Mouse (Mus musculus): ENCODE measurements around the gene Gtdc1. TPM values are rescaled to one million over a fixed set of nuclear protein-coding genes. Genes with fewer than 3 reads are reported as not detected.

The Gtdc1 gene
- total RNA-seq, 2 experiments from 2014 or later: 69.7 to 71.4 TPM

DNA sequence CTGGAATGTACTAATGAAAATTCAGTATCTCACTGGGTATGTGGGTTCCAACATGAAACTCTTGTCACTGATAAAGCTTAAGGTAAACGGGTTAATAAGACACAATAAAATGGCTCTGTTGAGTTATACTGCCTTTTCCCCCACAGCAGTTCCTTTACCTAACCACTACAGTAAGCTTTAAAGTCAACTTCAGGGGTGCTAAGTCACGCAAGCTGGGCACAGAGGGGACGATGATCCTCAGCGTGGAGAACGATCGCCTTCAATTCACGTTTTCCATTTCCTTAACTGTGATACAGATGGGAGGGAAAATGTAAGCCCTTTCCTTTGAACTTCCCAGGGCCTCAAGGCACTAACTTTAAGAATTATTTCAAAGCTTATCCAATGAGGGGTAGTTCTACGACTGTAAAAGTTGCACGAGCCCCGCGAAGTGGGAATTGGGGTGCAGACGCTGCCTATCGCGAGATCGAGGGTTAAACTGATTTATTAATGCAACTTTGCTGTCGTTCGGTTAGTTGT, 1.2 kb downstream of the Gtdc1 start:
- DNase-seq (ENCODE audit: low spot score in 2 of 2): no peak

GRCm38 (mm10) chr2:44924618-44925017, 2.8 kb downstream of the Gtdc1 start:
- no peak for DNase-seq (ENCODE audit: low spot score in 2 of 2)

DNA sequence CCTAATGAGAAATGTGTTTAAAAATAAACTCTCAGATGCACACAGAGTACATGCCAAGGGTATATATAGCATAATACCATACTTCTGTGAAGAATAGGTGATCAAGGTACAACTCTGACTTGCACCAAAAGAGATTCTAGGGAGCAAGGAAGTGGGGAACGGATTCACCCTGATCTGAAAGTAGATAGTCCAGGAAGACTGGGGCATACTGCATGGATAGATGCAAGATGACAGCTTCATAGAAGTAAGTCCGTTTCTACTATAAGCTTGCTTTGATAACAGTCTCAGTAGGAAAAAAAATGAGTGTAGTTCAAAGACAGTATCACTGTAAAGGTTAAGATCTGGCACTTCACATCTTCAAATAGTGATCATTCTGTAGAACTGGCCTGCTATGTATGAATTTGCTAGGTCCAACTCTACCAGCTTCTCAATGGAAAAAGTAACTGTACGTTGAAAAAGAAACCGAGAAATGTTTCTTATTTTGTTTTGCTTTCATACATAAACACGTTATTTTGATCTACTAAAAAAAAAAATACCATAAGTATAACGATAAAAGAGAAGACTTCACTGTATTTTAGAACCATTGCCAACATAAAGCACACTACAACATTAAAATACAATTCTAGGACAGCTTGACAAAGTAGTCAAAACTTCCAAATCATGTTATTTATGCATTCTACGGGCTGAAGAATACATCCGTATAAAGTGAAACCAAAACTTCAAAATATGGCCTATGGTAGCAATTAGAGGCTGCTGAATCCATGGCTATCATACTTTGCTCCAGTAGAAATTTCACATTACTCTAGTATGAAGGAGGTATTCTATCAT, 4.2 kb downstream of the Gtdc1 start:
- DNase-seq (ENCODE audit: low spot score in 2 of 2): no peak

GRCm38 (mm10) chr2:44922500-44922899, 5.0 kb downstream of the Gtdc1 start:
- DNase-seq (ENCODE audit: low spot score in 2 of 2): no peak

GRCm38 (mm10) chr2:44920471-44920870, 7.0 kb downstream of the Gtdc1 start:
- no peak for DNase-seq (ENCODE audit: low spot score in 2 of 2)

DNA sequence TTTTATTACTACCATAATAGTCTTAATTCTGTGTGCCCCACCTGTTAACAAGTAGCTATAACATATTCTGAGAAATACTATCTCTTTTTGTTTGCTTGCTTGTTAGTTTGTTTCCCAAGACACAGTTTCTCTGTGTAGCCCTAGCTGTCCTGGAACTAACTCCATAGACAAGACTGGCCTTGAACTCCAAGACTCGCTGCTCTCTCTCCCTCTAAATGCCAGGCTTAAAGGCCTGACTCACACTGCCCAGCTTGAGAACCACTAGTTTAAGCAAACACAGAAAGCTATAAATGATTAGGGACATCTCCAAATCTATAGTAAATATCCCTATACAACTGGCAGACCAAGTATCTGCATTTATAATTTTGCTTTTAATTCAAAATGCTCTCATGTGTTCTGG, 8.1 kb downstream of the Gtdc1 start:
- no peak for DNase-seq (ENCODE audit: low spot score in 2 of 2)

DNA sequence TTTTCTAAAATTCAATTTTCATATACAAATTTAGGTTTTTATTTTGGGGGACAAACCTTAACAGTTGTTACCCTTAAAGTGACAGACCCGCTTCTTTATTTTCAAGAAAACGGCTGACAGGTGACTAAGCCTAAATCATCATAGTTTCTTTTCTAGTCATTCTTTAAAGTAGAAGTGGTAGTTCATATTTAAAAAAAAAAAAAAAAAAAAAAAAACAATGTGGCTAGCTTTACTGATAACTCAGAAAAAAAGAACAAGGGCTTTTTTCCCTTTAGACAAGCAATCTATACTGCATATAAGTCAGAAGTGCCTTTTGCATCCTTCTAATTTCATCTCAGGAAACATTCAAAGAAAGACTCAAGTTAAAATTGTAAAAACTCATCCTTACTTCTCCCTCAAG, 8.7 kb downstream of the Gtdc1 start:
- DNase-seq (ENCODE audit: low spot score in 2 of 2): no peak

DNA sequence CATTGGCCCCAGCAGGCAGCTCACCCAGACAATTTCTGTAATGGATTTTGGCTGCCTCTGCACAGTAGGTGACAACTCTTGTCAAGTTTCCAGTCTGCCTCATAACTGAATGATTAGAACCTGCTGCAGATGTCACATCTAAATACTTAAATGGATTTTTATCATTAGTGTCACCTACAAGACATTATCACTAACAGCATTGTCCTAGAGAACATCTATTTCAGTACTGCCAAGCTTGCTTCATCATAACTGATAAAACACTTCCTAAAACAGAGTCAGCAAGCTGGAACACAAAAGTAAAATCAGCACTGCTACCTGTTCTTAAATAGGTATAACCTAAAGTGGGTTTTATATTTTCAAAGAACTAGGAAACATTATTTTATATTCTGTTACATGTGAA, 11.2 kb downstream of the Gtdc1 start:
- DNase-seq (ENCODE audit: low spot score in 2 of 2): no peak

DNA sequence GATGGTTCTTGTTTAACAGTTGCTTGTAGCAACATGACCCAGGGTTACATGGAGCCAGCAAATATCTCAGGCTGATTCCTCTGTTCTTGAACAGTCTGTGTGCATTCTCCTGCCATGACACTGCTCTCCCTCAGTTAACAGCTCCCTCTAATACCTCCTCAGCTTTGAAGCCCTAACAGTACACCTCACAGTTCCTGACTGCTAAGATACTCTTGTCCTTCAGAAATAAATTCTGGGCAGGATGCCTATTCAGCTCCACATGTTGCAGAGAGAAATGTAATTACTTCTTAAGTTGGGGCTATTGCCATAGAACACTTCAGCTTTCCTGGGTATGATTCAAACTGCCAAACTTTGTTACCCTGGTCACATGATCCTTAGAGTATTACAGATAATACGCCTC, 29.7 kb downstream of the Gtdc1 start:
- DNase-seq (ENCODE audit: low spot score in 2 of 2): no peak

DNA sequence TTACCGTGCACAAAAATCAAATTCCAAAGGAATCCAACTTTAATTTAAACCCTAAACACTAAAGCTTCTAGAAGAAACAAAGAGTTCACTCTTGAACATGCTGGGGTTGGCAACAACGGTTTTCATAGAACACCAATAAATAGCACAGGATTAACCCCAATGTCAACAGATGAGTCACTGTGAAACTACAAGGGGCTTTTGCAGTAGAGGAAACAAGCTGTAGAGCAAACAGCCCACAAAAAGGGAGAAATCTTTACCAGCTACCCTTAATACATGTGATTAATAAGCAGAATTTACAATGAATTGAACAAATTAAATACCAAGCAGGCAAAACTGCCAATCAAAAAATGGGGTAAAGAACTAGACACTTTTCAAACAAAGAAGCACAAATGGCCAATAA, 53.7 kb downstream of the Gtdc1 start:
- no peak for DNase-seq (ENCODE audit: low spot score in 2 of 2)

DNA sequence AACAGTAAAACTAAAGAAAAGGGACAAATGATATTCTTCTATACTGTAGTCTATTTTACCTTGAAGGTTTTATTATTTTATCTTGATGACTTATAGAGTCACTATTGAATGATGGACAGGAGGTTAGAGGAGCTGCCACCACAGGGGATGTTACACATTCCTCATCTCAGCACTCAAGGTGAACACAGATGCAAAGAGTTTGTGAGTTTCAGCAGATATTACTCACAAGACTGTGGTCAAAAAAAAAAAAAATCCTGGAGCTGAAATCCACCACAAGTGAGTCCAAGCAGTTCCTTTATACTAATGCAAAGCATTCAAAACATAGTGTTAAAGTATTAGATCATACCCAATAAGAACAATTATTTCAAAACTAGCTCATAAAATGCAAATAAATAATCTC, 62.7 kb downstream of the Gtdc1 start:
- no peak for DNase-seq (ENCODE audit: low spot score in 2 of 2)

GRCm38 (mm10) chr2:44854475-44854874, 73.0 kb downstream of the Gtdc1 start:
- DNase-seq (ENCODE audit: low spot score in 2 of 2): no peak

DNA sequence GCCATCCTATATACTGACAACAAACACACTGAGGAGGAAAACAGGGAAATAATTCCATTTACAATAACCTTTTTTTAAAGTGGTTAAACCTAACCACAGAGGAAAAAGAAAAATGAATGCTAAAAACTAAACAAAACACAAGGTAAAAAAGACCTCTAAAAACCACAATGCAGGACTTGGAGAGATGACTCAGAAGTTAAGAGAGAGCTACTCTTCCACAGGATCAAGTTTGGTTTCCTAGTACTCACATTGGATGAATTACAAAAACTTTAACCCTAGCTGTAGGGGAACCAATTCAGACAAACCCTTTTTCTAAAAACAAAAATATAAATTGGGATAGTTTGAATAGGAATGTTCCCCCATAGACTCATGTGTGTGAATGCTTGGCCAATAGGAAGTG, 77.8 kb downstream of the Gtdc1 start:
- no peak for DNase-seq (ENCODE audit: low spot score in 2 of 2)

- DNase-seq (ENCODE audit: low spot score in 2 of 2): no peak
These were observed 79.3 kb downstream of the Gtdc1 start for GRCm38 (mm10) chr2:44848156-44848555.

GRCm38 (mm10) chr2:44845424-44845823, 82.0 kb downstream of the Gtdc1 start:
- DNase-seq (ENCODE audit: low spot score in 2 of 2): no peak

- DNase-seq (ENCODE audit: low spot score in 2 of 2): no peak
These were observed 97.7 kb downstream of the Gtdc1 start for GRCm38 (mm10) chr2:44829753-44830152.

DNA sequence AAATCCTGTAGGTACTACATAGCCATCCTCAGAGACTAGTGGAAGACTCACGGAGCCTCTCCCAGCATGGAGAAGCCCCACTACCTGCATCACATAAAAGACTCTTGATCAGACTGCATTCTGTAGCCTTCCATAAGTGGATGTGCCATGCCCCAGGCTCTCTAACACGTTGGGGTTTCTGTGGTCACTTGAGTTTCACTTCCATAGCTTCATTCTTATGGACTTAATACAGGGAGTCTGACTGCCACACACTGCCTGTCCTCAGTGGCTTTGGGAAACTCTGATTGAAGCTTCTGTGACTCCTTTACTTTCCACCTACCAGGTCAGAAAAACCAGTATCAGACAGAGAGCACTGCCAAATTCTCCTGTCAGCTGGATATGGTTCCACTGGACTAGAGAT, 98.1 kb downstream of the Gtdc1 start:
- no peak for DNase-seq (ENCODE audit: low spot score in 2 of 2)

DNA sequence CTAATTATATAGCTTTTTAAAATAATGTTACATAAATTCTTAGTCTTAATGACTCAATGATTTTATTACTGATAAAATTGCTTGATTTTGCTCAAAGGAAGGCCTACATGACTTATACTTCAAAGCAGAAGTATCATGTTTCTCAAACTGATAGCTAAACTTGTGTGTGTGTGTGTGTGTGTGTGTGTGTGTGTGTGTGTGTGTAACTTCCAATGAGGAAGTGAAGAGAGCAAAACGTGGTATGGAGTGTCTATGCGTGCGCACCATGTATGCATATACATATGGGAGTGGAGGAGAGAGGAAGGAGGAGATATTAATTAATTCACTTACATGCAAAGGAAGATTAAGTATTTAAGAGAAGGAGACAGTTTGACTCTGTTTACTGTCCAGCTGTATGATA, 100.8 kb downstream of the Gtdc1 start:
- DNase-seq (ENCODE audit: low spot score in 2 of 2): no peak

- DNase-seq (ENCODE audit: low spot score in 2 of 2): no peak
These were observed 109.7 kb downstream of the Gtdc1 start for GRCm38 (mm10) chr2:44817787-44818186.

DNA sequence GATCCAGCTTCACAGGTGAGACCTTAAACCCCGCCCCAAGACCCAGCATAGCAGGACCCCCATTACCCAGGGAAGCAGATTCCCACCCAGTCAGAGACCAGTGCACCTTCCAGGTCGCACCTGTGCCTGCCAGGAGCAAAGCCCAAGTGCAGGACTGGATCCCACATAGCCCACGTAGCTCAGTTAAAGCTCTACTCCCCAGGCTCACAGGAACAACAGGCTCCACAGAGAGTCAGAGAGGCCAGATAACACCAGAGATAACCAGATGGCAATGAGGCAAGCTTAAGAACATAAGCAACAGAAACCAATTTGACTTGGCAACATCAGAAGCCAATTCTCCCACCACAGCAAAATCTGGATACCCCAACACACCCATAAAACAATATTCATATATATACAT, 113.7 kb downstream of the Gtdc1 start:
- no peak for DNase-seq (ENCODE audit: low spot score in 2 of 2)

- no peak for DNase-seq (ENCODE audit: low spot score in 2 of 2)
These were observed 123.0 kb downstream of the Gtdc1 start for GRCm38 (mm10) chr2:44804497-44804896.

DNA sequence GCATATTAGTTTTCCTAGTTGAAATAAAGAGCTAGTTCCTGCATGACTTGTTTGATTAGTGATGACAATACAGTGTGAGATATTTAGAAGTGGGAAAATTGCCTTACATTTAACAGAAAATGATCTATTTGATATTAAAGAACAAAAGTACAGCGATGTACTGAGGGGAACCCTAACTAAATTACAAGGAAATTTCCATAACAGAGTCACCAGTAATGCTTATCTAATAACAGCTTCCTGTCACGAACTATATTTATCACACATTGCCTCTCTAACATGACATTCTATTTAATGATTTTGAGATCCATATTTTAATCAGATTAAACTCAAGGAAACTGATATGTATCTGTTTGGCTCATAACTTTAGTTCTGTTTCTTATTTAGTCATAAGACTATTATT, 126.1 kb downstream of the Gtdc1 start:
- DNase-seq (ENCODE audit: low spot score in 2 of 2): no peak

DNA sequence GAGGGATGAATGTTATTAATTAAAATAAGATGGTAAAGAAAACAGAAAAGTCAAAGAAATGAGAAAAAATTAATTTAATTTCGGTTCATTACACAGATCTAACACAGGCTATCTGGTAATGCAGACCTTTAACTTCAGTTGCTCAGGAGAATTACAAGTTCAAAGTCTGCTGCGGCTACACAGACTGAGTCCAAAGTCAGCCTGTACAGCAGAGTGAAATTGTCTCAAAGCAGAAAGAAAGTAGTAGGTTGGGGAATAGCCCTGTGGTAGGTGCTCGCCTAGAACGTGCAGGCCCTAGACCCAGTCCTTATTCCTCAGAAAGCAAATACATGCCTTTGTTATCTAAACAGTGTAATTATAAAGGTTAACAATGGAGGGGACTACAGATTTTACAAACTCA, 135.6 kb downstream of the Gtdc1 start:
- DNase-seq (ENCODE audit: low spot score in 2 of 2): no peak
